Mouse (Mus musculus) testis, adult 2 months (tissue): ENCODE measurements around the gene Acbd7.

Experiments used
- CTCF ChIP-seq: fragments of 200-500 bp; IDR thresholded peaks from 2 replicates; pipeline ENCODE4 v1.5.1; 2012; ENCODE audit warnings: low read depth, mild to moderate bottlenecking, inconsistent platforms, low read length, moderate library complexity; ENCODE audit not compliant: control insufficient read depth, insufficient read depth, insufficient replicate concordance
- POLR2A ChIP-seq: fragments of 200-500 bp; IDR thresholded peaks from 2 replicates; pipeline ENCODE4 v1.6.1; 2012; ENCODE audit warnings: low read depth, mild to moderate bottlenecking, inconsistent platforms, low read length, moderate library complexity; ENCODE audit not compliant: control insufficient read depth

DNA sequence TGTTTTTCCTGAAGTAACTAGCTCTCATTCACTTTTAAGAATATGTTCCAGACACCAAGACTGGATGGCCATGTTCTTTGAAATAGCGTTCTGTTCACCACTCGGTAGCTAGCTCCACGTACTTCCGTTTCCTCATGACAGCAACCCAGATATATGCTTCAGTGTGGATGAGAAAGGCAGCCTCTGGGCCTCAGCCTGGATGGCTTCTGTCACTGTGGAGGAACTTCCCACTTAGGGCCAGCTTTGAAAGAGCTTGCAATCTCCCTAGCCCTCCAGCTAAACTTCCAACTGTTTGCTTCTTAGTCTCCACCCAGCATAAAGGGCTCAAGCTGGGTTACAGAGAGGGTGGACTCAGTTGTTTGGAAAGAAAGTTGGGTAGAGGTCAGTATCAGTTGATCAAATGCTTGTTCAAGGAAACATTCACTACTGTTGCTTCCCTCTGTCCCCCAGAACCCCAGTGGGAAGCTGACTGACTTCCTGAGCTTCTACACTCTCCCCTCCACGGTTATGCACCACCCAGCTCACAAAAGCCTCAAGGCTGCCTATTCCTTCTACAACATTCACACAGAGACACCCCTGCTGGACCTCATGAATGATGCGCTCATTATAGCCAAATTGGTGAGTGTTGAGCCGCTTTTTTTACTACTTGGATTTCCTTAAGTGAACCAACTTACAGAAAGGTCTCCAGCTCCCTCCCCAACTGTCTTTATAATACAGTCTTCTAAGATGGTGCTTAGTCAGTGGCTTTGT lies 11.4 kb upstream of the Acbd7 start:
- TF ChIP-seq CTCF, result no peak
- no peak for TF ChIP-seq POLR2A
